Mouse (Mus musculus) cerebellum, adult 11-12 months (tissue): ENCODE data around the gene Gm3952.

Experiments used
- DNase-seq: peaks from one replicate; pipeline ENCODE4 v3.0.0; 2022

The Gm3952 gene

DNA sequence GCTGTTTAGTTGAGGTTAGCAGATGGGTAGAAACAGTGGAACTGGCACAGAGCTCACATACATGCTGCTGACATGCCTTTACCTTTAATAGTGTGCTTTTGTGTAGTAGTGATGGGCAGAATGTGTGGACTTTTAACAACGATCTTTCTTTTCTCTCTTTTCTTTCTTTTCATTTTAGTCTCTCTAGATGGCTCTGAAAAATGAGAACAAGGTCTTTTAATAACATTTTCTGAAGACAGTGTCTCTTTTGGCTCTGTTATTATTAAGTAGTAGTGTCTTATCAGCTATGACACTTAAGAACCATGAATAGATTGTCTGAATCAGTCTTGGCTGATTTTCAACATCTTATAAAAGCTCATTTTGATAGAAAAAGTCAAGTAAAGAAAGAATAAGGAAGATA lies at the start of gene Gm3952:
Gm3952 (minus strand) TSS at position 101 of the 400 bp plus-strand sequence.
- no peak for DNase-seq

DNA sequence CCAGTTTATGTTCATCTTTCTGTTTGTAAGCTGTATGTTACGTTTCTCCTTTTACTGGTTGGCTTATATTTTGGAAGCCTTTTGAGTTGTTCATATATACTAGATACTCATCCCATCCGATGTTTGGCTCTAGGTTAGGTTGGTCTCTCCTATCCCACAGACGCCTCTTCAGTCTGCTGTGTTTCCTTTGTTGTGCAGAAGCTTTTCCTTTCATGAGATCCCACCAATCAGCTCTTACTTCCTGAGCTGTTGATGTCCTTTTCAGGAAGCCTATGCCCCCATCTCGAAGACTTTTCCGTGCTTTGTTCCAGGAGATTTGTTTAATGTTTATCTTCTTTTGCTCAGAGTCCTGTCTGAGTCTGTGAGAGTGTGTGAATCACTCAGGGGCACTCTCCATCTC lies 45.3 kb upstream of the Gm3952 start:
- DNase-seq: no peak

- no peak for DNase-seq
Measured at GRCm38 (mm10) chr8:128812521-128812920, 14.0 kb upstream of the Gm3952 start.

DNA sequence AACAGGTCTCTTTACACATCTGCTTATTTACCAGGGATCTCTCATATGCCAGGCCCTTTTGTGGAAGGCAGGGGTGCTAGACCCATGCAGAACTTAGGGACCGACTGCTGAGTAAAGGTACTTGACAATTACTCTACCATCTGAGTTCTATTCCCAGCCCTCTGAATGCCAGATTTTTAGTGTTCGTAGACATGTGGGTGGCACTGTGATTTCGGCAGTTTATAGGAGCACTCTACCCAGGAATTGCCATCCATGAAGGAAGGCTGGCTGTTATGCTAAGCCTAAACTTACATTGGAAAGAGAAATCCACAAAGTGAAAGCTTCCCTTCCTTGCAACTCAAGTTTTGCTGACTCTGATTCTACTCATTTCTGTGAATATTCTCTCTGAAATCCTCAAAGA lies 62.8 kb downstream of the Gm3952 start:
- DNase-seq: no peak

DNA sequence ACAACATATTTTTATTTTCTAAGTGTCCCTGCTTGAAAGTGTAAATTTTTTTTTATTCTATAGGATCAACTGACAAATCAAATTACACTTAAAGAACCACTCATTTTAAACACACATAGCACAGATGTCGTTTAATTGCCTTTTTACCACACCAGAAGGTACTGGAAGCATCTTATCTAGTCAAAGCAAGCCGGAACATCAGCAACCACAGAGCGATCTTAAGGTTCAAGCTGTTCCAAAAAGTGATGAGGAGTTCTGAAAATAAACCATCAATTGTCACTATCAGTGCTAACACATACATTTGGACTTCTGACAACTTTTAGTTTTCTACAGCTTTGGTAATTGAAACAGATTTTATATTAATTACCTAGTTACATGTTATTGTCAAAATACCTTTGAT lies 64.4 kb downstream of the Gm3952 start:
- DNase-seq: no peak

- DNase-seq: no peak
Measured at GRCm38 (mm10) chr8:128732254-128732653, 66.2 kb downstream of the Gm3952 start.

DNA sequence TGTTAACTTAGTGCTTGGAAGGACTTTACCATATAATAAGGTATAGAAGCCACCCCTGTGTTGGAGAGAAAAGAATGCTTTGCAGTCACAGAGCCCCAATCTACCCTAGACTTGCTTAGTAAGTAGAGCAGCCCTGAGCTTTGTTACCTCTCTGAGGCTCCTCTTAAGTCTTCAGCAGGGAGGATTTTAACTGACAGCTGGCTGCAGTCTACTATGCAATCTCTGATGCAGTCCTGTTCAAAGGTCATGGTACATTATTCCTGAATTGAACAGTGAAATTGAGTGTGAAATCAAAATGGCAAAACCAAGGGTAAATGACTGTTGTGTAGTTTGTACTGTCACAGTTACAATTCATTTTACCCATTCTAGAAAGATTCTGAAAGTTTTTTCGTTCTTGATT lies 71.3 kb downstream of the Gm3952 start:
- DNase-seq: no peak

GRCm38 (mm10) chr8:128724819-128725218 lies 73.7 kb downstream of the Gm3952 start:
- no peak for DNase-seq

GRCm38 (mm10) chr8:128716184-128716583 lies 82.3 kb downstream of the Gm3952 start:
- no peak for DNase-seq

DNA sequence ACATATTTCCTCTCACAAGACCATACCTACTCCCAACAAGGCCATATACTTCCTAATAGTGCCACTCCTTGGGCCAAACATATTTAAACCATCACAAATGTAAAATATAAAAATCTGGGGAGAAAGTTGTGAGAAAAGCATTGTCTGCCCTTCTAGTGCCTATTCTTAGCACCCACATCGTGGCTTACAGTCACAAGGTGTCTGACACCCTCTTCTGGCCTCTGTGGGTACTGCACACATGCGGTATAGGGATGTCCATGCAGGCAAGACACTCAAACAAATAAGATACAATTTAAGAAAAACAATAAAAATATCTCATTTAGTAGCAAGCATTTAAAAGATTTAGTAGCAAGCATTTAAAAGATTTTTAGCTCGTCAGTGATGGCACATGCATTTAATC lies 89.2 kb downstream of the Gm3952 start:
- DNase-seq: peak; percentile 43

DNA sequence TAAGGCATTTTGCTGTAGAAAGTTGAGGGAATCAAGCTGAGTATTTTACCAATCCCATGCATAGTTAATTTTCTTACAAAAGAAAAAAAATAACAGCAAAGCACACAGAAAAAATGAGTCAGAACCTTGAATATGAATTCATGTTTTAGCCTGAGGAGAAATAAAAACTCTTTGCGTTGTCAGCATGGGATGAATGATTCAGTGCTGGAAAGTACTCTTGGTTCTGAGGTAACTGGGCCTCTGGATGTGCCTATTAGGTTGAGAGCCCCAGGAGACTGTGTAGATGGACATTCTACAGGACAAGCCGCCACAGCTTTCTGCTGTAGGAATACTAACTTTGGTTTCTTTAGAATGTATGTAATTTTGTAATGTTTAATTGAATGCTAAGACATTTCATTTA lies 93.7 kb downstream of the Gm3952 start:
- DNase-seq: no peak

- DNase-seq: no peak
Measured at GRCm38 (mm10) chr8:128704376-128704775, 94.1 kb downstream of the Gm3952 start.

GRCm38 (mm10) chr8:128697945-128698344 lies 100.5 kb downstream of the Gm3952 start:
- no peak for DNase-seq

DNA sequence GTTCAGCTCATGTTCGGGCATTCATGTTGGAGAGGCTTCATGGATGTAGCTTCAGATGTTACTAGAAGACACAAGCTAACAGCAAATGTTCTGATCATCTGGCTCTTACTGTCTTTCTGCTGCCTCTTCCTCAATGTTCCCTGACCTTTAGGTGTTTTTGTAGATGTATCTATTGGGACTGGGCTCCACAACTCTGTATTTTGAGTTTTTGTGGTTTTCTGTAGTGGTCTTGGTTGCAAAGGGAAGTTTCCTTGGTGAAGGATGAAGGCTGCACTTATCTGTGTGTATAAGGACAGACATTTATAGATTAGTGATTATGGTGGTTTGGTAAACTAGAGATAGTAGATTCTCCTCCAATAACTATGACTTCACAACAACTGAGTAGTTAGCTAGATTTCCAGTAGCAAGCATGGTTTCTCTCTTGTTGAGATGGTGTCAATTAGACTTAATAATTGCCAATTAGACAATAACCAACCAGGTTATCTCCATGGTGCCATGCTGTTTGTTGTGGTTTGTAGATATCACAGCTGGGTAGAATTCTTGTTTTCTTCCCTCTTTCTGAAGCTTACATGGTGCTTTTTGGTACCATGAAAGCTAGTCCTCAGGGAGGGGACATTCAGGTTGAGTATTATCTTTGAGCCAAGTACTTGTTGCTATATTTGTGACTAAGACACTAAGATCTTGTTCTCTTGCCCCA lies 101.6 kb downstream of the Gm3952 start:
- DNase-seq: no peak
